Mouse (Mus musculus) ZHBTc4 (cell line): ENCODE measurements around the gene Arhgap32.
"Not testable (repeated sequence)": the region's sequence is repeated elsewhere in the genome, so short reads cannot be mapped to it uniquely, and the experiment has no call there.

ENCODE experiments used
- DNase-seq: peaks from one replicate; pipeline ENCODE4 v3.0.0-alpha.2; 2011; ENCODE audit warnings: low read depth, low spot score

Gene Arhgap32

GRCm38 (mm10) chr9:32115786-32116185, at the start of gene Arhgap32:
Gene Arhgap32, plus strand, starts transcription at chr9:32116136.
- DNase-seq: no peak

- no peak for DNase-seq
Observed at GRCm38 (mm10) chr9:32072778-32073177, 43.2 kb upstream of the Arhgap32 start.

GRCm38 (mm10) chr9:32088106-32088776, 27.7 kb upstream of the Arhgap32 start:
- DNase-seq: no peak

GRCm38 (mm10) chr9:32088882-32089281, 27.1 kb upstream of the Arhgap32 start:
- DNase-seq: peak; percentile 50

- peak; percentile 12 for DNase-seq
Observed at GRCm38 (mm10) chr9:32093456-32093855, 22.5 kb upstream of the Arhgap32 start.

- DNase-seq: peak; percentile 56
Observed at GRCm38 (mm10) chr9:32094351-32095120, 21.4 kb upstream of the Arhgap32 start.

- peak; percentile 95 for DNase-seq
Observed at GRCm38 (mm10) chr9:32095511-32095910, 20.4 kb upstream of the Arhgap32 start.

GRCm38 (mm10) chr9:32096541-32096940, 19.4 kb upstream of the Arhgap32 start:
- peak; percentile 40 for DNase-seq

- no peak for DNase-seq
Observed at GRCm38 (mm10) chr9:32097123-32097522, 18.8 kb upstream of the Arhgap32 start.

GRCm38 (mm10) chr9:32098425-32099155, 17.3 kb upstream of the Arhgap32 start:
- no peak for DNase-seq

- DNase-seq: no peak
Observed at GRCm38 (mm10) chr9:32100561-32100960, 15.4 kb upstream of the Arhgap32 start.

GRCm38 (mm10) chr9:32101488-32101887, 14.4 kb upstream of the Arhgap32 start:
- DNase-seq: no peak

GRCm38 (mm10) chr9:32104670-32105069, 11.3 kb upstream of the Arhgap32 start:
- DNase-seq: no peak

GRCm38 (mm10) chr9:32110376-32110775, 5.6 kb upstream of the Arhgap32 start:
- DNase-seq: no peak

- no peak for DNase-seq
Observed at GRCm38 (mm10) chr9:32116272-32116671, 336 bp downstream of the Arhgap32 start.

- DNase-seq: no peak
Observed at GRCm38 (mm10) chr9:32117876-32118275, 1.9 kb downstream of the Arhgap32 start.

- DNase-seq: no peak
Observed at GRCm38 (mm10) chr9:32118433-32118832, 2.5 kb downstream of the Arhgap32 start.

GRCm38 (mm10) chr9:32119586-32119985, 3.6 kb downstream of the Arhgap32 start:
- no peak for DNase-seq

GRCm38 (mm10) chr9:32120162-32120561, 4.2 kb downstream of the Arhgap32 start:
- DNase-seq: no peak

- DNase-seq: not testable (repeated sequence)
Observed at GRCm38 (mm10) chr9:32121271-32121670, 5.3 kb downstream of the Arhgap32 start.

- peak; percentile 29 for DNase-seq
Observed at GRCm38 (mm10) chr9:32136195-32136594, 20.3 kb downstream of the Arhgap32 start.

GRCm38 (mm10) chr9:32136680-32137295, 20.9 kb downstream of the Arhgap32 start:
- peak; percentile 30 for DNase-seq
